Mouse (Mus musculus) Muller cell, postnatal 12 days (primary cell): Measurements from ENCODE around the gene Zfhx2.
A peak's percentile ranks its signal among the peaks of the same experiment; 100 is the strongest.

ENCODE experiments used
- DNase-seq: peaks from one replicate; pipeline ENCODE4 v3.0.0-alpha.2; 2015; ENCODE audit errors: inconsistent ontology term

Gene Zfhx2

GRCm38 (mm10) chr14:55105836-55106809 lies 14.0 kb upstream of the Zfhx2 start, which contains the start of gene Ap1g2:
Gene Ap1g2 (minus strand): TSS chr14:55106593.
- peak; percentile 71 for DNase-seq

GRCm38 (mm10) chr14:55105386-55105785 lies 13.3 kb upstream of the Zfhx2 start:
- no peak for DNase-seq

- no peak for DNase-seq
Measured at GRCm38 (mm10) chr14:55104365-55104764, 12.2 kb upstream of the Zfhx2 start.

- no peak for DNase-seq
Measured at GRCm38 (mm10) chr14:55102253-55102785, 10.2 kb upstream of the Zfhx2 start.

- DNase-seq, result no peak
Measured at GRCm38 (mm10) chr14:55101592-55101991, 9.5 kb upstream of the Zfhx2 start.

GRCm38 (mm10) chr14:55098067-55098466 lies 5.9 kb upstream of the Zfhx2 start:
- DNase-seq, result peak; percentile 40

GRCm38 (mm10) chr14:55097646-55098045 lies 5.5 kb upstream of the Zfhx2 start:
- no peak for DNase-seq

GRCm38 (mm10) chr14:55096573-55097087 lies 4.5 kb upstream of the Zfhx2 start:
- DNase-seq, result no peak

GRCm38 (mm10) chr14:55095671-55096070 lies 3.5 kb upstream of the Zfhx2 start:
- no peak for DNase-seq

- DNase-seq, result no peak
Measured at GRCm38 (mm10) chr14:55095263-55095662, 3.1 kb upstream of the Zfhx2 start.

- peak; percentile 76 for DNase-seq
Measured at GRCm38 (mm10) chr14:55094704-55095231, 2.6 kb upstream of the Zfhx2 start, which contains the start of gene Thtpa. Gene Thtpa (plus strand): TSS chr14:55094784.

- DNase-seq, result no peak
Measured at GRCm38 (mm10) chr14:55093927-55094326, 1.8 kb upstream of the Zfhx2 start.

GRCm38 (mm10) chr14:55091209-55091865 lies 787 bp downstream of the Zfhx2 start:
- no peak for DNase-seq

- no peak for DNase-seq
Measured at GRCm38 (mm10) chr14:55089199-55089947, 2.8 kb downstream of the Zfhx2 start.

GRCm38 (mm10) chr14:55086009-55086514 lies 6.1 kb downstream of the Zfhx2 start:
- DNase-seq, result no peak

GRCm38 (mm10) chr14:55085324-55086008 lies 6.7 kb downstream of the Zfhx2 start:
- DNase-seq, result peak; percentile 53

GRCm38 (mm10) chr14:55083481-55083880 lies 8.6 kb downstream of the Zfhx2 start:
- no peak for DNase-seq

- DNase-seq, result no peak
Measured at GRCm38 (mm10) chr14:55081105-55081504, 11.0 kb downstream of the Zfhx2 start.

GRCm38 (mm10) chr14:55079214-55079970 lies 12.7 kb downstream of the Zfhx2 start:
- peak; percentile 72 for DNase-seq
